Mouse (Mus musculus): Measurements from ENCODE around the gene Ren1.

Gene Ren1

DNA sequence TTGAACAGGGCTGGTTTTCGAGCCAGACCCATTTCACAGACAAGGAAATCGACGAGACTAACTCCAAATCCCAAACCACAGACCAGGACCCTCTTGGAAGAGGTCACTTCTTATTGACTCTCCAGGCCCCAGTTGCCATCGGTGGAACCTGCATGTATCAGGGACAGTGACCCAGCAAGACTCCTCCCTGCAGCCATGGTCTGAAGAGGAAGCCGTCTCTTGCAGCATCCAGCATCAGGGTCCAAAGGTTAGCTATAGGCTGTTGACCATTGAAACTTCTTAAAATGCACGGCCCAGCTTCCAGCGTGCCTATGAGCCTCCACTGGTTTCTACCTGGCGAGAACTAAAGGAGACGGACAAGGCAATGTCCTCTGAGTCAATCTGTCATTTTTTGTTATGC is 59.5 kb downstream of the Ren1 start:
- no peak for DNase-seq (ENCODE audit: low spot score in 2 of 2)
